Mouse (Mus musculus): ENCODE measurements around the gene Jag1. TPM values are rescaled to one million over a fixed set of nuclear protein-coding genes. Genes with fewer than 3 reads are reported as not detected.

The Jag1 gene
- polyA plus RNA-seq, 1 experiment from 2014 or later = 19.6 TPM

- Histone ChIP-seq H3K4me2 (ENCODE audit: low read depth, low read length, severe bottlenecking) (no peak overlapping the region), H3K9ac (ENCODE audit: low read length) (no peak overlapping the region), H3K36me3 (ENCODE audit: control insufficient read depth, insufficient read depth, low read length) (no peaks in the 10 kb centered on the region), H3K27me3 (ENCODE audit: control insufficient read depth, insufficient read depth, low read length) (no peaks in the 10 kb centered on the region), H3K4me3 (ENCODE audit: low read depth, low read length) (no peak overlapping the region), H3K9me3 (ENCODE audit: control insufficient read depth, low read length) (no peaks in the 10 kb centered on the region), H3K27ac (ENCODE audit: low read depth, low read length) (no peak overlapping the region), H3K4me1 (replicated peaks; ENCODE audit: control insufficient read depth, insufficient read depth, low read length) (no peaks in the 10 kb centered on the region)
- no peak for ATAC-seq (replicated peaks; ENCODE audit: low FRiP score)
- 87% methylated on average over 1 of the region's 1 CpGs for WGBS
- DNase-seq (ENCODE audit: low spot score) = no peak
Measured at GRCm38 (mm10) chr2:137049906-137050305, 66.5 kb downstream of the Jag1 start.

- no peaks in the 10 kb centered on the region for H3K9me3 ChIP-seq (ENCODE audit: control insufficient read depth, low read length)
Measured at GRCm38 (mm10) chr2:137049367-137049766, 67.1 kb downstream of the Jag1 start.

DNA sequence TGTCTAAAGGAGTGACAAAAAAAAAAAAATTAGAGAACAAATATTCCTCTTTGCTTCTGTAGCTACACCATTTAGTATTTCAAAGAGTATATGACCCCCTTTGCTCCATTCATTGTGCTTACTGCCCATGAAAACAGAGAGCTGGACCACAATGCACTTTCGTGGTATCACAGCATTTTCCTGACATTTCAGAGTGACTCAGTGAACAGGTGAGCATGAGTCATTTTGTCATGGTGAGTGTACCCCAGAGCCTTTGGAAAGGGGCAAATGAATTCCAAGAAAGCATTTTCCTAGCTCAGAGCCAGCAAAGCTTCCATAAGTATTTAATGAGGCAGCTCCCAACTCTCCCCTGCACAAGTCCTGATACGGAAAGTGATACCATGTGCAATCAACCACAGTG lies 72.3 kb downstream of the Jag1 start:
- Histone ChIP-seq H3K9me3 (ENCODE audit: control insufficient read depth, low read length) (no peaks in the 10 kb centered on the region), H3K27me3 (ENCODE audit: control insufficient read depth, insufficient read depth, low read length) (no peaks in the 10 kb centered on the region), H3K4me2 (ENCODE audit: low read depth, low read length, severe bottlenecking) (no peak overlapping the region), H3K36me3 (ENCODE audit: control insufficient read depth, insufficient read depth, low read length) (no peaks in the 10 kb centered on the region), H3K4me1 (replicated peaks; ENCODE audit: control insufficient read depth, insufficient read depth, low read length) (no peaks in the 10 kb centered on the region), H3K27ac (ENCODE audit: low read depth, low read length) (no peak overlapping the region), H3K4me3 (ENCODE audit: low read depth, low read length) (no peak overlapping the region), H3K9ac (ENCODE audit: low read length) (no peak overlapping the region)
- WGBS = 86% methylated on average over 2 of the region's 2 CpGs
- no peak for ATAC-seq (replicated peaks; ENCODE audit: low FRiP score)
- no peak for DNase-seq (ENCODE audit: low spot score)

More at GRCm38 (mm10) chr2:137049367-137049766, 67.1 kb downstream of the Jag1 start:
- Histone ChIP-seq H3K27me3 (ENCODE audit: control insufficient read depth, insufficient read depth, low read length) (no peaks in the 10 kb centered on the region), H3K9ac (ENCODE audit: low read length) (no peak overlapping the region), H3K36me3 (ENCODE audit: control insufficient read depth, insufficient read depth, low read length) (no peaks in the 10 kb centered on the region), H3K4me3 (ENCODE audit: low read depth, low read length) (no peak overlapping the region), H3K27ac (ENCODE audit: low read depth, low read length) (no peak overlapping the region), H3K4me1 (replicated peaks; ENCODE audit: control insufficient read depth, insufficient read depth, low read length) (no peaks in the 10 kb centered on the region), H3K4me2 (ENCODE audit: low read depth, low read length, severe bottlenecking) (no peak overlapping the region)
- ATAC-seq (replicated peaks; ENCODE audit: low FRiP score) = no peak
- no peak for DNase-seq (ENCODE audit: low spot score)
- 84% methylated on average over 2 of the region's 2 CpGs for WGBS

Other genes with a start within 250 kb of the Jag1 start
- 31.8 and 34.0 TPM in 2 replicates for gene AL731706.2, start 231.0 kb downstream of the Jag1 start, polyA plus RNA-seq (2014; fragmentation: Nextera tagmentation; extraction: Ambion mirVana)
- 9.7 and 10.5 TPM in 2 replicates for gene Slx4ip, start 225.4 kb downstream of the Jag1 start, polyA plus RNA-seq (2014; fragmentation: Nextera tagmentation; extraction: Ambion mirVana)
- gene AL731706.1, start 225.3 kb downstream of the Jag1 start, polyA plus RNA-seq (2014; fragmentation: Nextera tagmentation; extraction: Ambion mirVana) = 22.9 and 28.1 TPM in 2 replicates
- 13.6 and 14.5 TPM in 2 replicates for gene Mkks, start 225.3 kb downstream of the Jag1 start, polyA plus RNA-seq (2014; fragmentation: Nextera tagmentation; extraction: Ambion mirVana)